Mouse (Mus musculus) Patski (cell line): Measurements from ENCODE around the gene Slco2a1. TPM values are rescaled to one million over a fixed set of nuclear protein-coding genes. Genes with fewer than 3 reads are reported as not detected.

Experiments used
- ATAC-seq: fragments of 100-300 bp; one replicate; pipeline ENCODE4 v1.8.0; 2021
- CTCF ChIA-PET: fragments of 350-600 bp; sonication (Branson Sonifier 250); formaldehyde crosslinking; loops from one replicate; lab custom pipeline; 2022; ENCODE audit warnings: inconsistent platforms; lab: Charles Lee
- POLR2A ChIA-PET: fragments of 350-600 bp; sonication (Branson Sonifier 250); formaldehyde crosslinking; loops from one replicate; lab custom pipeline; 2022; ENCODE audit warnings: antibody characterized with exemption, inconsistent platforms; lab: Charles Lee
- DNase-seq: peaks from one replicate; pipeline ENCODE4 v3.0.0-alpha.2; 2011; ENCODE audit warnings: low read depth, low spot score
- H3K27me3 ChIP-seq: fragments of 371-371 bp; one replicate; pipeline ENCODE4 v1.5.1; 2021
- CTCF ChIP-seq: fragments of 100-300 bp; IDR thresholded peaks from one replicate; pipeline ENCODE4 v1.5.1; 2021
- in situ Hi-C: fragments of 300-500 bp; cut with MboI; formaldehyde crosslinking; loops from 3 replicates; pipeline ENCODE4 v1.11.1; 2018; ENCODE audit warnings: low pct_unique_long_range_greater_than_20kb, mixed read lengths
- polyA plus RNA-seq: library from polyadenylated mRNA; unstranded; gene quantifications from one replicate; pipeline ENCODE4 v1.2.3, GENCODE M21; 2021

Gene Slco2a1
- polyA plus RNA-seq, 1 experiment from 2014 or later = 14.9 TPM

- ATAC-seq = no peak
- no peak for DNase-seq
- TF ChIP-seq CTCF = no peak
- in situ Hi-C loops = no loop called here
- CTCF ChIA-PET = interaction anchor here (0.6 to 1.3 kb wide), 3 partner anchors 16 to 289 kb away, joined by 3 read pairs; no protein-coding TSS in a partner anchor
- H3K27me3 ChIP-seq = no peaks in the 10 kb centered on the region
- POLR2A ChIA-PET = interaction anchor here (1.2 kb wide), 1 partner anchor 10 kb away, joined by 3 read pairs; no protein-coding TSS in a partner anchor
These were observed 42.7 kb downstream of the Slco2a1 start for GRCm38 (mm10) chr9:103031211-103031610.

GRCm38 (mm10) chr9:103032193-103032592, 43.7 kb downstream of the Slco2a1 start:
- CTCF ChIA-PET = interaction anchor here (0.8 to 1.0 kb wide), 3 partner anchors 17 to 49 kb away, joined by 3 read pairs; no protein-coding TSS in a partner anchor

GRCm38 (mm10) chr9:103033381-103033780, 44.9 kb downstream of the Slco2a1 start:
- in situ Hi-C loops = no loop called here
- peak; percentile 82 for DNase-seq
- no peak for ATAC-seq
- H3K27me3 ChIP-seq = no peaks in the 10 kb centered on the region
- no peak for TF ChIP-seq CTCF
- CTCF ChIA-PET = interaction anchor here (1.0 to 1.2 kb wide), 2 partner anchors 20 to 28 kb away, joined by 3 to 4 read pairs; no protein-coding TSS in a partner anchor
- POLR2A ChIA-PET = interaction anchor here (0.7 kb wide), 1 partner anchor 86 kb away, joined by 7 read pairs; no protein-coding TSS in a partner anchor

More at GRCm38 (mm10) chr9:103032193-103032592, 43.7 kb downstream of the Slco2a1 start:
- peak; percentile 86 for DNase-seq
- in situ Hi-C loops = no loop called here
- no peaks in the 10 kb centered on the region for H3K27me3 ChIP-seq
- no peak for TF ChIP-seq CTCF
- peak; percentile 69 for ATAC-seq
- POLR2A ChIA-PET = no interaction called here

- no peak for ATAC-seq
- ChIA-PET POLR2A (no interaction called here), CTCF (no interaction called here)
- in situ Hi-C loops = no loop called here
- no peaks in the 10 kb centered on the region for H3K27me3 ChIP-seq
- DNase-seq = no peak
- TF ChIP-seq CTCF = no peak
These were observed 48.5 kb downstream of the Slco2a1 start for GRCm38 (mm10) chr9:103036971-103037391.

DNA sequence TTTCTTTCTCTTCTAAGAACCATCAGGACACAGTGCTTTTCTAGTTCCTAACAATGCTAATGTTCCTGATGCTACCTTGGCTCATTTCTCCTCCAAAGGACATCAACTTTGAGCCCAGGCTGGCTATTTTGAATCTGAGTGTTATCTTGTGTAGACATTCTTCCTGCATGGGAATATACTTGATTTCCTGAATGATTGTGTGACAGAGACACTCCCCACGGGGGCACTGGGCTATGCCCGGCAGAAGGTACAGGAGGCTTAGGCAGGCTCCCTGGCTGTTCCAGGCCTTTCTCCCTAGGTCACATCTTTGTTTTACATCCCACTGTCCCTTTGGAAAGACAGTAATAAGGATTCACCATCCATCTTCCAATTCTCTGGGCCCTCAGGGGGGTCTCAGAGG, 49.8 kb downstream of the Slco2a1 start:
- in situ Hi-C loops = no loop called here
- no peak for DNase-seq
- no peaks in the 10 kb centered on the region for H3K27me3 ChIP-seq
- no peak for ATAC-seq
- ChIA-PET POLR2A (no interaction called here), CTCF (no interaction called here)
- no peak for TF ChIP-seq CTCF

DNA sequence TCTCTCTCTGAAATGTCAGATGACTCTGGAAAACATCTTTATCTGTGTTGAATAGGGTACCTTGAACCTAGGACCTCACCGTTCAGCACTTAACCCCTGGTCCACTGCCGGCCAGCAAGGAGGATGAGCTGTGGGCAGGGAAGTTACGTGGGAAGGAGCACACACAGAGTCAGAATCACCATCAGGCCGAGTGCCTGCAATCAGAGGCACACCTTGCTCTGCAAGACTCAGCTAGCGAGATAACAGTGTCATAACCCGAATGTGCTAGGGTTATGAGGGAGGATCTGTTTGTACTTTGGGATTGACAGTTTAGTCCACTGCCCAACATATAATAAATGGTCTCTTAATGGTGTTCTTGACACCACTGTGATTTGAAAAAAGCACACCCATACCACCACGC, 50.2 kb downstream of the Slco2a1 start:
- H3K27me3 ChIP-seq = no peaks in the 10 kb centered on the region
- in situ Hi-C loops = no loop called here
- DNase-seq (no peak), ATAC-seq (no peak)
- CTCF ChIA-PET = no interaction called here
- POLR2A ChIA-PET = no interaction called here
- TF ChIP-seq CTCF = no peak

DNA sequence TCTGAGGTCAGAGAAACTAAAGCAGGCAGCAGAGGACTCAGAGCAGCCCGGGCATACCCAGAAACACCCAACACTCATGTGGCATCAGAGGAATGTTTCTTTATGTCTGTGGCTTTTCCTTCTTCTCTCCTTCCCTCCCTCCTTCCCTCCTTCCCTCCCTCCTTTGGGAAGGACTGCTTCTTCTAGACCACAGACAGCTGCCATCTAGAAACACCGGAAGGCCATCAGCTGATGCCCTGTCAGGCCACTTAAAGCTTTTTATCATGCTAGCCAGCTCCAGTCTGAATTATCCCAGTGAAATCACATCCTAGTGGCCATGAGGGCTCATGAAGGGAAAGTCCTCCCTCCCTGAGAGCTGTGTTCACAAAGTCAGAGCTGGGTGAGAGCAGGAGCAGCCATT, 52.1 kb downstream of the Slco2a1 start:
- CTCF ChIA-PET = no interaction called here
- no peaks in the 10 kb centered on the region for H3K27me3 ChIP-seq
- DNase-seq (no peak), ATAC-seq (peak; percentile 45)
- in situ Hi-C loops = no loop called here
- POLR2A ChIA-PET = interaction anchor here (1.0 kb wide), 1 partner anchor 10 kb away, joined by 3 read pairs; no protein-coding TSS in a partner anchor
- no peak for TF ChIP-seq CTCF

DNA sequence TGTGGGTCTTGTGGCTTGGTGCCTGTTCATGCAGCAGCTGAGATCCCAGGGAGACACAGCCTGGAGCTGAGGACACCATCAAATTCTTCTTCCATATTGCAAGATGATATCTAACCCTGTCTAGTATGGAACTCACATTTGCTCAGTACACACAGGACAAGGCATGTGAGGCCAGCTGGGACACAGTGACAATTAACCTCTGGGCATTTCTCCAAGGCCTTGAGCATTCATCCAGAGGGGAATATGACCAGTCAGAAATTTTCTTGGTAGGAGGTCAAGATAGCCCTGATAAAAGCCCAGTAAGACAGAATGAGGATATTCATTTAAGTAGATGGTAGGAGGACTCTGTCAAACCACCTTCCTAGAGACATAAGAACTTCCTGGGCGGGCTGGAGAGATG, 56.9 kb downstream of the Slco2a1 start:
- ChIA-PET CTCF (no interaction called here), POLR2A (no interaction called here)
- DNase-seq = no peak
- no peak for TF ChIP-seq CTCF
- ATAC-seq = no peak
- no peaks in the 10 kb centered on the region for H3K27me3 ChIP-seq
- in situ Hi-C loops = no loop called here

GRCm38 (mm10) chr9:103049049-103049511, 60.6 kb downstream of the Slco2a1 start:
- TF ChIP-seq CTCF = no peak
- POLR2A ChIA-PET = no interaction called here
- CTCF ChIA-PET = no interaction called here
- ATAC-seq = no peak
- DNase-seq = no peak
- no peaks in the 10 kb centered on the region for H3K27me3 ChIP-seq
- in situ Hi-C loops = no loop called here

GRCm38 (mm10) chr9:103053829-103054228, 65.3 kb downstream of the Slco2a1 start:
- no peak for TF ChIP-seq CTCF
- DNase-seq (no peak), ATAC-seq (no peak)
- H3K27me3 ChIP-seq = no peaks in the 10 kb centered on the region
- POLR2A ChIA-PET = interaction anchor here (0.6 kb wide), 1 partner anchor 105 kb away, joined by 7 read pairs; no protein-coding TSS in a partner anchor
- in situ Hi-C loops = no loop called here
- CTCF ChIA-PET = no interaction called here

DNA sequence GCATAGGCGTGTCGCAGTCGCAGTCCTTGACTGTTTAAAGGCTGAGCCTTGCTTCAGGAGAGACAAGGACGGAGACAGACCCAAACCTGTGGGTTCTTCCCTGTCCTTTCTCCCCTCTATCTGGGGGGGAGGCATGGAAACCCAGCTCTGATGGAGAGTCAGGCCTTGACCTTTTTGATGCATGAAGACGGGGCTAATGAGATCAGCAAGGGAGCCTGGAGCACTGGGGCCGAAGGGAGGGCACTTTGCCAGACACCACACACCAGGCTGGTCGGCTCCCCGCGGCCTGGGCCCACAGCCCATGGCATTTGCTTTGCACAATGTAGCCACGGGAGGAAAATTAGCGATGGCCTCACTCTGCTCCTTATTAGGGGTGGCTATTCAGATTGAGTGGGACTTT, 66.5 kb downstream of the Slco2a1 start:
- no peaks in the 10 kb centered on the region for H3K27me3 ChIP-seq
- DNase-seq = peak; percentile 34
- POLR2A ChIA-PET = no interaction called here
- no peak for TF ChIP-seq CTCF
- in situ Hi-C loops = no loop called here
- CTCF ChIA-PET = no interaction called here
- peak; percentile 65 for ATAC-seq
